Mouse (Mus musculus) liver, adult 2 months (tissue): ENCODE measurements around the gene Spata21.
A peak's percentile ranks its signal among the peaks of the same experiment; 100 is the strongest.

Source experiments
- CTCF ChIP-seq: fragments of 200-500 bp; IDR thresholded peaks from 2 replicates; pipeline ENCODE4 v1.5.1; 2011; ENCODE audit warnings: low read depth, low read length, control low read depth
- POLR2A ChIP-seq: fragments of 200-500 bp; IDR thresholded peaks from 2 replicates; pipeline ENCODE4 v1.6.1; 2011; ENCODE audit warnings: low read length, control low read depth; ENCODE audit not compliant: insufficient read depth; ENCODE audit errors: extremely low read depth

GRCm38 (mm10) chr4:141101855-141102254, 13.7 kb downstream of the Spata21 start:
- TF ChIP-seq CTCF (peak; percentile 56), POLR2A (no peak)
